Mouse (Mus musculus) liver, adult 2 months (tissue): Measurements from ENCODE around the gene Lama2.

Source experiments
- CTCF ChIP-seq: fragments of 200-500 bp; IDR thresholded peaks from 2 replicates; pipeline ENCODE4 v1.5.1; 2011; ENCODE audit warnings: low read depth, low read length, control low read depth
- POLR2A ChIP-seq: fragments of 200-500 bp; IDR thresholded peaks from 2 replicates; pipeline ENCODE4 v1.6.1; 2011; ENCODE audit warnings: low read length, control low read depth; ENCODE audit not compliant: insufficient read depth; ENCODE audit errors: extremely low read depth

DNA sequence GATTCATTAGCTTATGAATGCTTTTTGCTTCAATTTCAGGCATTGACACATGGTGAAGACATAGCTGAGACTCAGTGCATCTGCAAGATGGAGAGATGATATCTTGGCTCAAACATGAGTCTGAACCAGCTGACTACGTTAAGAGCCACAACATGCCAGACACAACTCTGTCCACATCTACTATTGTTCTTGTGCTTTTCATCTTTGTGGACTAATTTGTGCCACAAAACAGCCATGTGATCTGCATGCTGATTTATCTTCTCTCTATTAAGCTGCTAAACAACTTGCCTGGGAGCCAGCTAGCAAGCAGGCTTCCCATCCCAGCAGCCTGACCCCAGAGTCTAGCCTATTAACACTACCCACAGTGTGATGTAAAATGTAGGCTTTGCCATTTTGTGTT is 151.3 kb downstream of the Lama2 start:
- TF ChIP-seq POLR2A (no peak), CTCF (no peak)
